Mouse (Mus musculus): ENCODE data around the gene Bhlhe40.
A peak's percentile ranks its signal among the peaks of the same experiment; 100 is the strongest.

Gene Bhlhe40

GRCm38 (mm10) chr6:108694965-108695724 lies 34.7 kb downstream of the Bhlhe40 start:
- no peak for DNase-seq (ENCODE audit: low spot score in 2 of 2)

GRCm38 (mm10) chr6:108695844-108696821 lies 35.7 kb downstream of the Bhlhe40 start:
- no peak for DNase-seq (ENCODE audit: low spot score in 2 of 2)

GRCm38 (mm10) chr6:108696822-108697202 lies 36.4 kb downstream of the Bhlhe40 start:
- no peak for DNase-seq (ENCODE audit: low spot score in 2 of 2)

GRCm38 (mm10) chr6:108697345-108697744 lies 36.9 kb downstream of the Bhlhe40 start:
- DNase-seq (ENCODE audit: low spot score in 2 of 2) = no peak

- no peak for DNase-seq (ENCODE audit: low spot score in 2 of 2)
These were observed 38.0 kb downstream of the Bhlhe40 start for GRCm38 (mm10) chr6:108698343-108698870.

GRCm38 (mm10) chr6:108699679-108700078 lies 39.2 kb downstream of the Bhlhe40 start:
- DNase-seq (ENCODE audit: low spot score in 2 of 2) = no peak

GRCm38 (mm10) chr6:108700638-108701343 lies 40.4 kb downstream of the Bhlhe40 start:
- no peak for DNase-seq (ENCODE audit: low spot score in 2 of 2)

- no peak for DNase-seq (ENCODE audit: low spot score in 2 of 2)
These were observed 42.2 kb downstream of the Bhlhe40 start for GRCm38 (mm10) chr6:108702648-108703047.

- no peak for DNase-seq (ENCODE audit: low spot score in 2 of 2)
These were observed 42.7 kb downstream of the Bhlhe40 start for GRCm38 (mm10) chr6:108703085-108703484.

GRCm38 (mm10) chr6:108704316-108705080 lies 44.1 kb downstream of the Bhlhe40 start:
- DNase-seq (ENCODE audit: low spot score in 2 of 2) = no peak

GRCm38 (mm10) chr6:108705957-108706356 lies 45.5 kb downstream of the Bhlhe40 start:
- no peak for DNase-seq (ENCODE audit: low spot score in 2 of 2)

- no peak for DNase-seq (ENCODE audit: low spot score in 2 of 2)
These were observed 46.7 kb downstream of the Bhlhe40 start for GRCm38 (mm10) chr6:108706994-108707645.

- DNase-seq (ENCODE audit: low spot score in 2 of 2) = no peak
These were observed 48.7 kb downstream of the Bhlhe40 start for GRCm38 (mm10) chr6:108709131-108709470.

GRCm38 (mm10) chr6:108709471-108710231 lies 49.2 kb downstream of the Bhlhe40 start:
- peak; percentile 61 to 69 for DNase-seq (ENCODE audit: low spot score in 2 of 2)

- DNase-seq (ENCODE audit: low spot score in 2 of 2) = no peak
These were observed 50.2 kb downstream of the Bhlhe40 start for GRCm38 (mm10) chr6:108710667-108711066.

GRCm38 (mm10) chr6:108711192-108711964 lies 50.9 kb downstream of the Bhlhe40 start:
- DNase-seq (ENCODE audit: low spot score in 2 of 2) = no peak

GRCm38 (mm10) chr6:108712148-108712547 lies 51.7 kb downstream of the Bhlhe40 start:
- no peak for DNase-seq (ENCODE audit: low spot score in 2 of 2)

GRCm38 (mm10) chr6:108713175-108713974 lies 52.9 kb downstream of the Bhlhe40 start:
- DNase-seq (ENCODE audit: low spot score in 2 of 2) = no peak
